Mouse (Mus musculus): ENCODE results near the gene Rps28.

Gene Rps28

GRCm38 (mm10) chr17:33812475-33812874, 11.9 kb downstream of the Rps28 start:
- peak; percentile 58 for DNase-seq (ENCODE audit: low read depth, low spot score)

GRCm38 (mm10) chr17:33811142-33811516, 13.2 kb downstream of the Rps28 start:
- peak; percentile 23 for DNase-seq (ENCODE audit: low read depth, low spot score)

GRCm38 (mm10) chr17:33810334-33811141, 13.8 kb downstream of the Rps28 start, which contains the start of gene Kank3:
Kank3 (plus strand) TSS chr17:33810519.
- peak; percentile 97 for DNase-seq (ENCODE audit: low read depth, low spot score)

- no peak for DNase-seq (ENCODE audit: low read depth, low spot score)
Measured at GRCm38 (mm10) chr17:33808192-33808591, 16.2 kb downstream of the Rps28 start.

- DNase-seq (ENCODE audit: low read depth, low spot score): no peak
Measured at GRCm38 (mm10) chr17:33807181-33807888, 17.0 kb downstream of the Rps28 start.

- DNase-seq (ENCODE audit: low read depth, low spot score): no peak
Measured at GRCm38 (mm10) chr17:33804745-33805144, 19.6 kb downstream of the Rps28 start.

GRCm38 (mm10) chr17:33804205-33804604, 20.2 kb downstream of the Rps28 start:
- DNase-seq (ENCODE audit: low read depth, low spot score): peak; percentile 44

- peak; percentile 22 for DNase-seq (ENCODE audit: low read depth, low spot score)
Measured at GRCm38 (mm10) chr17:33802221-33802620, 22.1 kb downstream of the Rps28 start.

- no peak for DNase-seq (ENCODE audit: low read depth, low spot score)
Measured at GRCm38 (mm10) chr17:33799277-33799676, 25.1 kb downstream of the Rps28 start.

- DNase-seq (ENCODE audit: low read depth, low spot score): peak; percentile 35
Measured at GRCm38 (mm10) chr17:33798306-33798705, 26.1 kb downstream of the Rps28 start.

- no peak for DNase-seq (ENCODE audit: low read depth, low spot score)
Measured at GRCm38 (mm10) chr17:33788732-33789131, 35.6 kb downstream of the Rps28 start.

GRCm38 (mm10) chr17:33786375-33786774, 38.0 kb downstream of the Rps28 start:
- DNase-seq (ENCODE audit: low read depth, low spot score): no peak

- no peak for DNase-seq (ENCODE audit: low read depth, low spot score)
Measured at GRCm38 (mm10) chr17:33784939-33785338, 39.4 kb downstream of the Rps28 start.

GRCm38 (mm10) chr17:33783408-33783807, 41.0 kb downstream of the Rps28 start:
- no peak for DNase-seq (ENCODE audit: low read depth, low spot score)

GRCm38 (mm10) chr17:33782067-33782466, 42.3 kb downstream of the Rps28 start:
- DNase-seq (ENCODE audit: low read depth, low spot score): no peak

GRCm38 (mm10) chr17:33781124-33781977, 43.0 kb downstream of the Rps28 start, which contains the start of gene Angptl4:
Angptl4 (minus strand) TSS chr17:33781830.
- peak; percentile 91 for DNase-seq (ENCODE audit: low read depth, low spot score)

GRCm38 (mm10) chr17:33780431-33780830, 43.9 kb downstream of the Rps28 start:
- DNase-seq (ENCODE audit: low read depth, low spot score): no peak

GRCm38 (mm10) chr17:33779967-33780295, 44.4 kb downstream of the Rps28 start:
- no peak for DNase-seq (ENCODE audit: low read depth, low spot score)

- no peak for DNase-seq (ENCODE audit: low read depth, low spot score)
Measured at GRCm38 (mm10) chr17:33779271-33779966, 44.9 kb downstream of the Rps28 start.

- DNase-seq (ENCODE audit: low read depth, low spot score): no peak
Measured at GRCm38 (mm10) chr17:33775287-33775686, 49.1 kb downstream of the Rps28 start.

GRCm38 (mm10) chr17:33774573-33775155, 49.7 kb downstream of the Rps28 start:
- no peak for DNase-seq (ENCODE audit: low read depth, low spot score)
